Comparison of ENCODE assay signal across 17 mouse cellular contexts in the genomic region with DNA sequence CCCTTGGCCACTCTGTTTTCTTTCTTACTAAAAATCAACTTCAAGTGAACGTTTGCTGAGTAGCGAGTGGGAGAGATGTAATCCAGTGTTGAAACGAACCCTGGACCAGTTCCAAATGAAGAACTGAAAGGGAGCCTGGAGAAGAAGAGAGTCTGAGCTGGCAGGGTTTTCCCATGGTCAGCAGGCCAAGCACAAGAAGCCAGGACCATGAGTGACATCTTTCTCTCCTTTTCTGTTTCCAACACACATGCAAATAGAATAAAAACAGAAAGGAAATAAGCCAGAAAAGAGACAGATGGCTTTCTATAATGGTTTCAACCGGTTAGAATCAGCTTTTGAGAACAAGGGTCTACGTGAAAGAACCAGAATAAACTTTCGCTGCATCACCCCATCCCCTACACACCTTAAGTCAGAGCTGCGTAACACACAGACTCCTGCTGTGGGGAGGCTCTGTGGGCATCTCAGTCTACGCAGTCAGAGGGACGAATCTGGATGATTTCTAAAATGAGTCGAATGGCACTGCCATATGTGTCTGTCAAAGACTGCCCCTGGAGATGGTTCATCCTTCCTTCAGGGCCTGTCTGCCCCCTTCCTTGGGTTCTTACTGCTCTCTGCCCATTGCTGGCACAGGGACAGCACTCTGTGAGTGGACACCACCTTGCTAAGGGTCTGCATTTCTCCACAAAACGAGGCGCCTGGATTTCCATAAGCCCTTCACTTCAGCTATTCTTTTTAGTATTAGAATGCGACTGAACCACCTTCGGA.
DNase-seq lines count a peak whose midpoint lies in the region; ATAC-seq and TF ChIP-seq lines count a peak whose summit lies in the region.
"Had no signal": no experiment of that assay in that cellular context is flagged by ENCODE, and none has a peak within 500 bp of the region (broad histone marks: within the 10 kb centered on the region; RNA-seq: fewer than 3 reads in every experiment).

No protein-coding gene starts in this region.

- H3K4me1 ChIP-seq in forebrain, embryonic 15.5 days, result peaks cover 29% of the 10 kb centered on the region
- H3K4me1 ChIP-seq in forebrain, embryonic 12.5 days, result peaks cover 4% of the 10 kb centered on the region; the same call in 1 of the 2 replicates
- no peaks in the 10 kb centered on the region for H3K4me1 ChIP-seq in kidney, embryonic 14.5 days (ENCODE audit: control insufficient read depth, insufficient read depth, low read length)
- H3K4me1 ChIP-seq: kidney, embryonic 15.5 days; megakaryocyte, embryonic 14.5 days had no signal

- DNase-seq in left cerebral cortex, adult 2 months (ENCODE audit: extremely low spot score in 1 of 2, low spot score in 2 of 2), result no peak
- no peak for DNase-seq in left cerebral cortex, adult 11 months (ENCODE audit: low spot score)
- DNase-seq in brain, embryonic 14.5 days (ENCODE audit: low read depth), result peak; percentile 64
- DNase-seq in cerebellum, postnatal 36 days, result peak; percentile 27 to 46
- DNase-seq in adrenal gland, postnatal 4 days (ENCODE audit: low spot score in 2 of 2), result no peak
- DNase-seq: adrenal gland, postnatal 25 days; liver, postnatal 0 days; spleen, adult 18-20 months had no signal

- WGBS in forebrain, embryonic 15.5 days, result 58% methylated on average over 14 of the region's 14 CpGs
- WGBS in forebrain, embryonic 12.5 days, result 84% methylated on average over 14 of the region's 14 CpGs
- 86% methylated on average over 14 of the region's 14 CpGs for WGBS in kidney, embryonic 14.5 days

- no peaks in the 10 kb centered on the region for H3K9me3 ChIP-seq in forebrain, embryonic 15.5 days
- no peaks in the 10 kb centered on the region for H3K9me3 ChIP-seq in forebrain, embryonic 12.5 days
- no peaks in the 10 kb centered on the region for H3K9me3 ChIP-seq in kidney, embryonic 14.5 days (ENCODE audit: control insufficient read depth, low read length)
- H3K9me3 ChIP-seq: heart, embryonic 13.5 days; kidney, embryonic 15.5 days; limb, embryonic 12.5 days had no signal

- intact Hi-C loops in left cerebral cortex, adult 2 months (cut with DNase I), result loop anchor here (2.0 kb wide), 1 partner anchor 22 kb away; no protein-coding TSS in a partner anchor

- H3K36me3 ChIP-seq in forebrain, embryonic 15.5 days, result no peaks in the 10 kb centered on the region
- no peaks in the 10 kb centered on the region for H3K36me3 ChIP-seq in forebrain, embryonic 12.5 days (replicated peaks)
- H3K36me3 ChIP-seq in kidney, embryonic 14.5 days (ENCODE audit: control insufficient read depth, insufficient read depth, low read length), result no peaks in the 10 kb centered on the region
- H3K36me3 ChIP-seq: heart, embryonic 13.5 days; kidney, embryonic 15.5 days; limb, embryonic 12.5 days had no signal

- no peak for TF ChIP-seq CTCF in left cerebral cortex, adult 2 months (IDR thresholded peaks at IDR 0.05)
- TF ChIP-seq CTCF in brain, embryonic 14.5 days (IDR thresholded peaks at IDR 0.05; ENCODE audit: borderline replicate concordance, extremely low read depth, insufficient read depth, insufficient read length), result no peak

- H3K27ac ChIP-seq in forebrain, embryonic 15.5 days (replicated peaks), result peak overlapping the region; percentile 61
- no peak overlapping the region for H3K27ac ChIP-seq in forebrain, embryonic 12.5 days
- H3K27ac ChIP-seq in left cerebral cortex, adult 2 months, result peak overlapping the region; percentile 71
- H3K27ac ChIP-seq in kidney, embryonic 14.5 days (ENCODE audit: low read depth, low read length), result no peak overlapping the region
- H3K27ac ChIP-seq: heart, embryonic 13.5 days; hindbrain, embryonic 14.5 days; kidney, embryonic 15.5 days; limb, embryonic 12.5 days had no signal

- H3K4me3 ChIP-seq in forebrain, embryonic 15.5 days, result no peak overlapping the region
- no peak overlapping the region for H3K4me3 ChIP-seq in forebrain, embryonic 12.5 days (replicated peaks)
- H3K4me3 ChIP-seq in left cerebral cortex, adult 2 months, result no peak overlapping the region
- no peak overlapping the region for H3K4me3 ChIP-seq in kidney, embryonic 14.5 days (ENCODE audit: low read length)
- H3K4me3 ChIP-seq: heart, embryonic 13.5 days; kidney, embryonic 15.5 days; limb, embryonic 12.5 days; megakaryocyte, embryonic 14.5 days; myocyte had no signal

- H3K27me3 ChIP-seq in forebrain, embryonic 15.5 days, result no peaks in the 10 kb centered on the region
- H3K27me3 ChIP-seq in forebrain, embryonic 12.5 days, result no peaks in the 10 kb centered on the region
- H3K27me3 ChIP-seq in kidney, embryonic 14.5 days (ENCODE audit: control insufficient read depth, insufficient read depth, low read length), result no peaks in the 10 kb centered on the region
- H3K27me3 ChIP-seq: heart, embryonic 13.5 days; kidney, embryonic 15.5 days; limb, embryonic 12.5 days had no signal

- ATAC-seq in forebrain, embryonic 15.5 days (replicated peaks), result peak; percentile 47
- ATAC-seq in forebrain, embryonic 12.5 days (ENCODE audit: low FRiP score), result no peak
- no peak for ATAC-seq in kidney, embryonic 14.5 days (ENCODE audit: low FRiP score, low TSS enrichment)
- ATAC-seq: liver, postnatal 0 days had no signal

- H3K9ac ChIP-seq in forebrain, embryonic 15.5 days (replicated peaks), result no peak overlapping the region
- no peak overlapping the region for H3K9ac ChIP-seq in forebrain, embryonic 12.5 days
- no peak overlapping the region for H3K9ac ChIP-seq in kidney, embryonic 14.5 days (ENCODE audit: low read depth, low read length)
- H3K9ac ChIP-seq: heart, embryonic 13.5 days; hindbrain, embryonic 14.5 days; kidney, embryonic 15.5 days; limb, embryonic 12.5 days; liver, postnatal 0 days had no signal

- H3K4me2 ChIP-seq in forebrain, embryonic 15.5 days (replicated peaks), result no peak overlapping the region
- H3K4me2 ChIP-seq in forebrain, embryonic 12.5 days, result no peak overlapping the region
- no peak overlapping the region for H3K4me2 ChIP-seq in kidney, embryonic 14.5 days (replicated peaks; ENCODE audit: low read depth, low read length)
- H3K4me2 ChIP-seq: heart, embryonic 13.5 days; hindbrain, embryonic 14.5 days; kidney, embryonic 15.5 days; limb, embryonic 12.5 days had no signal

- TF ChIP-seq POLR2A in brain, embryonic 14.5 days (IDR thresholded peaks at IDR 0.05; ENCODE audit: borderline replicate concordance, extremely low read depth, insufficient read depth, insufficient read length, poor library complexity, severe bottlenecking), result no peak

Comparison
In these comparisons a context has a peak if more than half of its experiments do, and no peak if none do; other contexts are left out.
1. H3K27ac ChIP-seq: peak in forebrain, embryonic 15.5 days (single experiment) and left cerebral cortex, adult 2 months (single experiment); none in forebrain, embryonic 12.5 days (single experiment) and kidney, embryonic 14.5 days (single experiment).
2. DNase-seq: peak in brain, embryonic 14.5 days (single experiment) and cerebellum, postnatal 36 days (2 of 2); none in left cerebral cortex, adult 2 months (0 of 2), left cerebral cortex, adult 11 months (single experiment) and adrenal gland, postnatal 4 days (0 of 2).